In the genomic region with DNA sequence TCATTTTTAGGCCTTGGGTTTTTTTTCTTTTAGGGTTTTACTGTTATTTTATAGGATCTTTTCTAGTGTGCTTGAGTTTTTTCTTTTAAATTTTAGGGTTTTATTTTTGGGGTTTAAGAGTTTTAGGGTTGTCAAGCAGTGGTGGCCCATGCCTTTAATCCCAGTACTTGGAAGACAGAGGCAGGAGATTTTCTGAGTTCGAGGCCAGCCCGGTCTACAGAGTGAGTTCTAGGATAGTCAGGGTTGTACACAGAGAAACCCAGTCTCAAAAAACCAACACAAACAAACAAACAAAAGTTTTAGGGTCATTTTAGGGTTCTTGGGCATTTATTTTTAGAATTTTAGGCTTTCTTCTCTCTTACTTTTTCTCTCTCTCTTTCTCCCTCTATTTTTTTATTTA, we compare ENCODE assay signal across 7 mouse cellular contexts.
A peak's percentile ranks its signal among the peaks of the same experiment; 100 is the strongest.
DNase-seq lines count a peak whose midpoint lies in the region; ATAC-seq and TF ChIP-seq lines count a peak whose summit lies in the region.
"Not testable (repeated sequence)": the region's sequence is repeated elsewhere in the genome, so short reads cannot be mapped to it uniquely, and the experiment has no call there.

No protein-coding gene starts in this region.

- 79% methylated on average over 2 of the region's 2 CpGs for WGBS in liver, embryonic 13.5 days (ENCODE audit: insufficient replicate concordance)

- H3K4me2 ChIP-seq in liver, embryonic 13.5 days = not testable (repeated sequence)

- H3K4me3 ChIP-seq in gastrocnemius, adult 2 months; liver, embryonic 13.5 days (replicated peaks): not testable (repeated sequence)

- H3K36me3 ChIP-seq in liver, embryonic 13.5 days = not testable (repeated sequence)

- not testable (repeated sequence) for H3K27me3 ChIP-seq in liver, embryonic 13.5 days

- H3K9me3 ChIP-seq in liver, embryonic 13.5 days (replicated peaks) = not testable (repeated sequence)

- not testable (repeated sequence) for H3K27ac ChIP-seq in gastrocnemius, adult 2 months; liver, embryonic 13.5 days

- peak; percentile 7 to 48 for DNase-seq in adrenal gland, adult (ENCODE audit: inconsistent age in 2 of 2, low spot score in 1 of 2)
- peak; percentile 13 for DNase-seq in gastrocnemius, adult 2 months
- peak; percentile 10 for DNase-seq in heart, postnatal 25 days (ENCODE audit: low spot score)
- peak; percentile 9 for DNase-seq in kidney, adult 18-20 months
- peak; percentile 14 for DNase-seq in liver, embryonic 13.5 days
- peak; percentile 30 for DNase-seq in spleen, adult 12 weeks (ENCODE audit: low spot score)
- peak; percentile 6 for DNase-seq in testis, postnatal 14 days (ENCODE audit: low spot score)

- H3K4me1 ChIP-seq in liver, embryonic 13.5 days (replicated peaks) = not testable (repeated sequence)

- ATAC-seq in liver, embryonic 13.5 days (ENCODE audit: low read depth) = not testable (repeated sequence)

- not testable (repeated sequence) for H3K9ac ChIP-seq in liver, embryonic 13.5 days

- intact Hi-C loops in gastrocnemius, adult 2 months (cut with DNase I); heart, postnatal 25 days (cut with DNase I): not testable (repeated sequence)

- TF ChIP-seq CTCF in gastrocnemius, adult 2 months (IDR thresholded peaks at IDR 0.05) = not testable (repeated sequence)
